Mouse (Mus musculus) thymus, postnatal 25 days (tissue): ENCODE measurements around the gene Zbtb9.

Source experiments
- DNase-seq: peaks from one replicate; pipeline ENCODE4 v3.0.0; 2022

Zbtb9 gene

GRCm38 (mm10) chr17:27042840-27043239, 69.9 kb downstream of the Zbtb9 start:
- no peak for DNase-seq

GRCm38 (mm10) chr17:27045164-27045563, 72.2 kb downstream of the Zbtb9 start:
- DNase-seq: no peak

- no peak for DNase-seq
These were observed 74.9 kb downstream of the Zbtb9 start for GRCm38 (mm10) chr17:27047762-27048444.

- no peak for DNase-seq
These were observed 75.7 kb downstream of the Zbtb9 start for GRCm38 (mm10) chr17:27048445-27049239.

- DNase-seq: no peak
These were observed 77.9 kb downstream of the Zbtb9 start for GRCm38 (mm10) chr17:27050853-27051252.

GRCm38 (mm10) chr17:27051514-27051913, 78.5 kb downstream of the Zbtb9 start:
- DNase-seq: peak; percentile 69

- DNase-seq: peak; percentile 82
These were observed 83.2 kb downstream of the Zbtb9 start for GRCm38 (mm10) chr17:27056170-27056569.

GRCm38 (mm10) chr17:27056812-27057516, 84.0 kb downstream of the Zbtb9 start, which contains the start of gene Itpr3:
TSS of gene Itpr3 (plus strand) at chr17:27057304.
- DNase-seq: peak; percentile 92

GRCm38 (mm10) chr17:27057517-27058055, 84.6 kb downstream of the Zbtb9 start:
- DNase-seq: peak; percentile 39
